Mouse (Mus musculus): ENCODE results near the gene Cacna1c. TPM values are rescaled to one million over a fixed set of nuclear protein-coding genes. Genes with fewer than 3 reads are reported as not detected.

Cacna1c gene
- total and polyA plus RNA-seq, 2 experiments from 2014 or later: 5.1 to 39.4 TPM

DNA sequence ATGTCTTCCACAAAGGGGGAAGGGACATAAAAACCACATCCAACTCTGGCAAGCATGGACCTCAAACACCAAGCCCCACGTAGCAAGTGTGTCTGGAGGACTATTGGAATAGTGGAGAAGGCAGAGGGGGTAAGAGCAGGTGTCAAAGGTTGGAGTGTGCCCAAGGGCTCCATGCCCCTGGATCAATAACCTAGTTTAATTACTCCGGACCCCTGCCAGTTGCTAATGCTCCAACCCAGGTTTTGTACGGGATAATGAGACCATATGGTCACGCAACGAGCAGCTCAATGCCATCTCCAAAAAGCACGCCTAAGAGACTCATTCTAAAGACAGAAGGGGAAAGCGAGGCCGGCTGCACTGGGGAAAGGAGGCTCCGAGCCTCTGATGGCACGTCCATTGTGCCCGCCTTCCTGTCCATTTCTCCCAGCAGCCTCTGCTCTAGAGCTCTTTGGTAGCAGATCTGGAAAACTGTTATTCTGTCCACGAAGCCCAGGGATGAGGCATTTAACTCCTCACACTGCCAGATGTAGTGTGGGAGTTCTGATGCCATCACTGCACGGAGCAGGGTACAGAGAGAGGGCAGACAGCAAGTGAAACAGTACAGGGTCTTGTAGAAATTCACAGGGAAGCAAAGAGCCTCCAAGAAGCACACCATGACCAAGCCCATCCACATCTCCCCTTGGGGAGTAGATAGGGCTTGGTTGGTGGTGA, 257.7 kb downstream of the Cacna1c start:
- Histone ChIP-seq H3K27ac (no peak overlapping the region), H3K4me3 (ENCODE audit: low read length) (no peak overlapping the region), H3K4me1 (ENCODE audit: insufficient read depth, low read length) (peaks cover 13% of the 10 kb centered on the region; the same call in 1 of the 2 replicates), H3K36me3 (ENCODE audit: insufficient read depth, low read length) (no peaks in the 10 kb centered on the region), H3K9me3 (ENCODE audit: low read length) (no peaks in the 10 kb centered on the region), H3K4me2 (ENCODE audit: low read depth, low read length) (no peak overlapping the region), H3K9ac (replicated peaks; ENCODE audit: low read length) (no peak overlapping the region), H3K27me3 (ENCODE audit: insufficient read depth, low read length) (no peaks in the 10 kb centered on the region)
- no peak for TF ChIP-seq CTCF (IDR thresholded peaks at IDR 0.05; ENCODE audit: low read depth)
- WGBS: 54% methylated on average over 13 of the region's 13 CpGs
- DNase-seq (ENCODE audit: low spot score) (peak; percentile 40), ATAC-seq (no peak)

DNA sequence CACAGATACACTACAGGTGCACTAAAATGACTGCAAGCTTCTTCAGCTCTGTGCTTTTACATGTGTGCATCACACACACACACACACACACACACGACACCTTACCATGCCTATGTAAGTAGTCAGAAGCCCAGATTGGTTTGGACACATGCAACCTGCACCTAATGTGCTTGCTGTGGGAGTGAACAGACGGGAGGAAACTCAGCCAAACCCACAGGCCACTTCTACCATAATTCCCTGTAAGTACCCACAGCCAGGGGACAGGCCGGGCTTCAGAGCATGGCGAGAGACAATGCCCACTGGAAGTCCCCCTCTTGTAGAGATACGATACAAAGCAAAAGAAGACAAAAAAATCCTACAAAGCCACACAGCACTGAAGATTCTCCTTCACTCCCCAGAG, 258.7 kb downstream of the Cacna1c start:
- no peaks in the 10 kb centered on the region for H3K36me3 ChIP-seq (ENCODE audit: insufficient read depth, low read length)
- ATAC-seq (no peak), DNase-seq (ENCODE audit: low spot score) (no peak)
- no peaks in the 10 kb centered on the region for H3K9me3 ChIP-seq (ENCODE audit: low read length)
- H3K27me3 ChIP-seq (ENCODE audit: insufficient read depth, low read length): no peaks in the 10 kb centered on the region
- 73% methylated on average over 5 of the region's 5 CpGs for WGBS
- H3K4me1 ChIP-seq (ENCODE audit: insufficient read depth, low read length): peaks cover 16% of the 10 kb centered on the region; the same call in 1 of the 2 replicates
- no peak for TF ChIP-seq CTCF (IDR thresholded peaks at IDR 0.05; ENCODE audit: low read depth)
- no peak overlapping the region for H3K27ac ChIP-seq
- no peak overlapping the region for H3K9ac ChIP-seq (replicated peaks; ENCODE audit: low read length)
- no peak overlapping the region for H3K4me2 ChIP-seq (ENCODE audit: low read depth, low read length)
- H3K4me3 ChIP-seq (ENCODE audit: low read length): no peak overlapping the region

DNA sequence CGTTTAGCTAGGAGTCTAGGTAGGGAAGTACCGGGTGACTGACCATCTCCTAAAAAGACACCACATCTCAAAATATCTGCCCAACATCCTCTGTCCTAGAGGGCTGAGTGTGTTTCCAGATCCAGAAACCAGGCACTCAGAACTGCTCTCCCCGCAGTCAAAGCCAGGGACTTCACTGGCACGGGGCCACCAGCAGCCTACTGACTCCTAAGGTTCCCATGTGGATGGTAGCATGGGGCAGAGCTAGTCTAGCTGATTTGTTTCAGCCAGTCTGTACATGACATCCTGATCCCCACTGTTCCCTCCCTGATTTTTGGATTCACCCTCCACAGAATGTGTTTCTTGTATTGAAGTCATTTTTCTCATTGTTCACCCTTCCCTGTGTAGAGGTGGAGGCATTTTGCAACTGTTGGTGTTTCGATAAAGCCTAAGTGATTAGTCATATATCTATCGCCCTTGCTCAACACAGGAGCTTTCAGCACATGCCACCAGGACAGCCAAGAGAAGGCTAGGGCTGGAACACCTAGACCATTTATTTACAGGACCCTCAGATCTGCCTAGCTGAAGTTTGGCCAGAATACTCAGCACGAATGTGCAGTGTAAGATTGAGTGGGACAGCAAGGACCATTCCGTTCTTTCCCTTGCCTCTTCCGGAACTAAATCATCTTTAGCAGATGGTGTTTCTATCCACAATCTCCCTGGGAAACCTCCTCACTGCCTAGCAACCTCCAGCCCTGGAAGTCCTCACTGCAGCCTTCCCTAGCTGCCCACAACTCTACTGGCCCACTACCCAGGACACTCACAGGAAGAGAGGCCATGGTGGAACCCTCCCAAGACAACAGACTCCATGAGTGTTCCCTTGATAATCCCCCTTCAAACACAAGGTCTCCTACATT, 260.4 kb downstream of the Cacna1c start:
- no peak for DNase-seq (ENCODE audit: low spot score)
- H3K9me3 ChIP-seq (ENCODE audit: low read length): no peaks in the 10 kb centered on the region
- 73% methylated on average over 9 of the region's 9 CpGs for WGBS
- no peak overlapping the region for H3K9ac ChIP-seq (replicated peaks; ENCODE audit: low read length)
- no peaks in the 10 kb centered on the region for H3K36me3 ChIP-seq (ENCODE audit: insufficient read depth, low read length)
- no peak overlapping the region for H3K4me3 ChIP-seq (ENCODE audit: low read length)
- no peak for TF ChIP-seq CTCF (IDR thresholded peaks at IDR 0.05; ENCODE audit: low read depth)
- no peaks in the 10 kb centered on the region for H3K27me3 ChIP-seq (ENCODE audit: insufficient read depth, low read length)
- no peak overlapping the region for H3K27ac ChIP-seq
- ATAC-seq: peak; percentile 21; the same call in 1 of the 2 replicates
- no peak overlapping the region for H3K4me2 ChIP-seq (ENCODE audit: low read depth, low read length)
- H3K4me1 ChIP-seq (ENCODE audit: insufficient read depth, low read length): peaks cover 19% of the 10 kb centered on the region; the same call in 1 of the 2 replicates

DNA sequence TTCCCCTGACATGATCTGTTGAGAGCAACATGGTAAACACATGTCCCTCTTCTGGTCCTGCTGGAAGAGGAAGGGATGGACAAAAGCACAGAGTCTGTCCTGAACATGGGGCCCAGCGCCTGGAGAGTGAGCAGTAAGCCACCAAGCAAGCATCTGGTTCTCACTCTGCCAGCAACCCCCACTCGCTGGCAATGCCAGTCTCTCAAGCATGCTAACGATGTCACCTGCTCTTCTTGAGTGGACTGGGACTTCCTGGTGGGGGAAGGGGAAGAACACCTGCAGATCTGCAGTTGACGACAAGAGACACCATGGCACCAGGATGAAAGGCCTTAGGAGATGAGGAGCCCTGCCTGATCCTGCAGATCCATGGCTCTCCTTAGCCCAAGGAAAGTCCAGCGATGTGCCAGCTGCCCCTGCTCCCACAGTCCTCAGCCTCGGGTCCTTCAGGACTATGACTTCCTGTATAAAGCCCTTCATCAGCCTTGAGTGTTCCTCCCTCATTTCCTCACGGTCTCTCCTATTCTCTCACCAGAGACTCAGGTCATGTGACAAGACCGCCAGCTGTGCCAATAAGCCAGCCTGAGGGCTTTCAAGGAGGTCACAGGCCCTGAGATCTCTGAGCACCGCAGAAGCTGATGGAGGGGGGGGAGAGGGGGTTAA, 261.8 kb downstream of the Cacna1c start:
- 63% methylated on average over 9 of the region's 9 CpGs for WGBS

DNA sequence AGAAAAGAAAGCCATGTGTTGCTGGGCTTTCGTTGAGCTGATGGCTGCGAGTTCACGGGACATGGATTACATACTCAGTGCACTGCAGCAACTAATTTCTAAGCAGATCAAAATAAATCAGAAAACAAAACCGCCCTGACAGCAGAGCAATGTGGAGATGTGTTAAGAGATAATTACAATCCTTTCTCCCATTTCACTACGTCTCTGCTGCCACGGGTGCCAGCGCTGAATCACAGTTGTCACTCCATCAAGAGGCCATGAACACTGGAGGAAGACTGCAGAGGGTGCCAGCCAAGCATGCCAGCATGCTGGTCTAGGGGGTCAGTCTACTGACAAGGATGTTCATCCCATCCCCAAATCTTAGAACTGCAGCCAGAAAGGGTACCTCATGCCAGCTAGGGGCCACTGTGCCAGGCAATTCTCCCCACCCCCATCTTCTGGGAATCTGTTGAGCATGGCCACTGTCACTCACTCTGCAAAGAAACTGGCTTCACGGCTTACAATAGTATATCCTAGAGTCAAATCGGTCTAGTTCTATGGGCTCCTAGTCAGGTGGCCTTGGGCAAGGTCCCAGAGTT, 263.1 kb downstream of the Cacna1c start:
- ATAC-seq: no peak
- no peaks in the 10 kb centered on the region for H3K27me3 ChIP-seq (ENCODE audit: insufficient read depth, low read length)
- no peaks in the 10 kb centered on the region for H3K36me3 ChIP-seq (ENCODE audit: insufficient read depth, low read length)
- H3K9me3 ChIP-seq (ENCODE audit: low read length): no peaks in the 10 kb centered on the region
- no peak for TF ChIP-seq CTCF (IDR thresholded peaks at IDR 0.05; ENCODE audit: low read depth)
- H3K4me2 ChIP-seq (ENCODE audit: low read depth, low read length): no peak overlapping the region
- DNase-seq (ENCODE audit: low spot score): no peak
- H3K4me3 ChIP-seq (ENCODE audit: low read length): no peak overlapping the region
- 72% methylated on average over 9 of the region's 9 CpGs for WGBS
- H3K9ac ChIP-seq (replicated peaks; ENCODE audit: low read length): no peak overlapping the region
- H3K4me1 ChIP-seq (ENCODE audit: insufficient read depth, low read length): peaks cover 13% of the 10 kb centered on the region; the same call in 1 of the 2 replicates
- no peak overlapping the region for H3K27ac ChIP-seq

More for the DNA sequence above, 261.8 kb downstream of the Cacna1c start:
- no peak overlapping the region for H3K9ac ChIP-seq (replicated peaks; ENCODE audit: low read length)
- no peak for TF ChIP-seq CTCF (IDR thresholded peaks at IDR 0.05; ENCODE audit: low read depth)
- DNase-seq (ENCODE audit: low spot score) (no peak), ATAC-seq (no peak)
- H3K27ac ChIP-seq: no peak overlapping the region
- H3K36me3 ChIP-seq (ENCODE audit: insufficient read depth, low read length): no peaks in the 10 kb centered on the region
- no peaks in the 10 kb centered on the region for H3K27me3 ChIP-seq (ENCODE audit: insufficient read depth, low read length)
- peaks cover 19% of the 10 kb centered on the region; the same call in 1 of the 2 replicates for H3K4me1 ChIP-seq (ENCODE audit: insufficient read depth, low read length)
- no peak overlapping the region for H3K4me2 ChIP-seq (ENCODE audit: low read depth, low read length)
- H3K4me3 ChIP-seq (ENCODE audit: low read length): no peak overlapping the region
- no peaks in the 10 kb centered on the region for H3K9me3 ChIP-seq (ENCODE audit: low read length)

DNA sequence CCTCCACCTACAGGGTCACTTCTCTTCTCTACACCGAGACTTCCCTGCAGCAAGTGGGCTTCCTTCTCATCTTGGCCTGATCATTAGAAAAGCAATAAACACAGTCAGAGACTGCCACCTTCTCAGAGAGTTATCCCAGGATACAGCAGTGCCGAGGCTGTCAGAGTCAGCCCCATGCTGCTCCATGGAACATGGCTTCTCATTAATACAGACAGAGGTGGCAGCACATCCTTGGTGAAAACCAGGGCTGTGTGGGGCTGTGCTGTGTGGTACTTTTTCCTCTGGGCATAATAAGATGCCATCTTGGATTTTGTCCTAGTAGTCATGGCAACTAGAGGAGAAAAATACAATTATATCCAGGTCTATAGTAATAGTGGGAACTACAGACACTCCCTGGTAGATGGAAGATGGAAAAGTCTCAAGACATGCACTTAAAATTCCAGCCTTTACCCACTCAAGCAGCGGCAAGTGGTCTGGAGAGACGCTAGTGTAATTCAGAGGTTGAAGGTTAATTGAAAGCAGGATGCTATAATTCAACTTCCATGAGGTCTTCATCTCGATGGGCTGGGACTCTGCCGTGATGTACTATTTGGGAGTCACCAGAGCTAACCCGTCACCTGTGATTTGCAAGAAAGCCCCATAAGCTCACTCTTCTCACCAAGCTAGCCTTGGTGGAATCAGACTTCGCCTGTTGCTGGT, 264.1 kb downstream of the Cacna1c start:
- Histone ChIP-seq H3K9ac (replicated peaks; ENCODE audit: low read length) (no peak overlapping the region), H3K27me3 (ENCODE audit: insufficient read depth, low read length) (no peaks in the 10 kb centered on the region), H3K27ac (no peak overlapping the region), H3K4me3 (ENCODE audit: low read length) (no peak overlapping the region), H3K9me3 (ENCODE audit: low read length) (no peaks in the 10 kb centered on the region), H3K4me1 (ENCODE audit: insufficient read depth, low read length) (peaks cover 11% of the 10 kb centered on the region; the same call in 1 of the 2 replicates), H3K36me3 (ENCODE audit: insufficient read depth, low read length) (no peaks in the 10 kb centered on the region), H3K4me2 (ENCODE audit: low read depth, low read length) (no peak overlapping the region)
- DNase-seq (ENCODE audit: low spot score): no peak
- 78% methylated on average over 8 of the region's 8 CpGs for WGBS
- peak; percentile 31; the same call in 1 of the 2 replicates for ATAC-seq
- TF ChIP-seq CTCF (IDR thresholded peaks at IDR 0.05; ENCODE audit: low read depth): no peak

Measured in hindbrain, postnatal 0 days (tissue).